Mouse (Mus musculus) left cerebral cortex, adult 2 months (tissue): ENCODE results near the gene Zfp691. TPM values are rescaled to one million over a fixed set of nuclear protein-coding genes. Genes with fewer than 3 reads are reported as not detected.

Experiments
- DNase-seq, 2 experiments: peaks; one replicate each; pipeline ENCODE4 v3.0.0; 2021 to 2022; ENCODE audit warnings: low spot score in 2 of 2, mixed read lengths in 1 of 2; ENCODE audit errors: extremely low spot score in 1 of 2
- H3K27ac ChIP-seq: fragments of 200-600 bp; 2 replicates; pipeline ENCODE4 v1.8.1; 2022
- H3K4me3 ChIP-seq: fragments of 200-600 bp; 2 replicates; pipeline ENCODE4 v1.8.1; 2022
- CTCF ChIP-seq: fragments of 200-600 bp; IDR thresholded peaks from 2 replicates; pipeline ENCODE4 v1.8.1; 2022; ENCODE audit warnings: antibody characterized with exemption, mild to moderate bottlenecking, moderate library complexity
- intact Hi-C: fragments of 180-260 bp; cut with DNase I; formaldehyde crosslinking; loops from one replicate; pipeline ENCODE4 v1.15.1; 2025
- microRNA-seq, 2 experiments: library from miRNA; unstranded; fragments of <30 nt; microRNA quantifications; one replicate each; pipeline ENCODE4 v1.2.0; 2021
- total RNA-seq, 2 experiments: library from RNA; stranded (reverse); gene quantifications; 2 replicates each; pipeline ENCODE4 v1.2.3; 2021

Gene Zfp691
- total RNA-seq, 2 experiments from 2014 or later = 7.5 to 7.8 TPM

GRCm38 (mm10) chr4:119137313-119137712, 36.7 kb downstream of the Zfp691 start:
- Histone ChIP-seq H3K27ac (no peak overlapping the region), H3K4me3 (no peak overlapping the region)
- intact Hi-C loops = no loop called here
- DNase-seq = no peak
- TF ChIP-seq CTCF = no peak

- intact Hi-C loops = no loop called here
- no peak overlapping the region for H3K4me3 ChIP-seq
- H3K27ac ChIP-seq = no peak overlapping the region
- DNase-seq = no peak
- no peak for TF ChIP-seq CTCF
Measured at GRCm38 (mm10) chr4:119133860-119134259, 40.1 kb downstream of the Zfp691 start.

DNA sequence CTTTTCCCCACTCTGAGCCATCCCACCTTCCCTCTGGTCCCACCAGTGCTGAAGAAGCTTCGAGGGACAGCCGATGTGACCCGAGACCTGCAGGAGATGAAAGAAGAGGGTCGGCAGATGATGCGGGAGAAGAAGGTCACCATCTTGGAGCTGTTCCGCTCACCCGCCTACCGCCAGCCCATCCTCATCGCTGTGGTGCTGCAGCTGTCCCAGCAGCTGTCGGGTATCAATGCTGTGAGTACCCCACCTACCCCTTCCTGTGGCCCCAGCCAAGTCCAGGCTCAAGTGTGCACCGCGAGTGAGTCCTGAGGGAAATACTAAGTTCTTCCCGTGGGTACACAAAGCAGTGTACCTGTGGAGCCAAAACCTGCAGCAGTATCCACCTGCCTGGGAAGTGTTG, 40.7 kb downstream of the Zfp691 start:
- DNase-seq = no peak
- no peak for TF ChIP-seq CTCF
- no peak overlapping the region for H3K4me3 ChIP-seq
- intact Hi-C loops = no loop called here
- H3K27ac ChIP-seq = no peak overlapping the region

DNA sequence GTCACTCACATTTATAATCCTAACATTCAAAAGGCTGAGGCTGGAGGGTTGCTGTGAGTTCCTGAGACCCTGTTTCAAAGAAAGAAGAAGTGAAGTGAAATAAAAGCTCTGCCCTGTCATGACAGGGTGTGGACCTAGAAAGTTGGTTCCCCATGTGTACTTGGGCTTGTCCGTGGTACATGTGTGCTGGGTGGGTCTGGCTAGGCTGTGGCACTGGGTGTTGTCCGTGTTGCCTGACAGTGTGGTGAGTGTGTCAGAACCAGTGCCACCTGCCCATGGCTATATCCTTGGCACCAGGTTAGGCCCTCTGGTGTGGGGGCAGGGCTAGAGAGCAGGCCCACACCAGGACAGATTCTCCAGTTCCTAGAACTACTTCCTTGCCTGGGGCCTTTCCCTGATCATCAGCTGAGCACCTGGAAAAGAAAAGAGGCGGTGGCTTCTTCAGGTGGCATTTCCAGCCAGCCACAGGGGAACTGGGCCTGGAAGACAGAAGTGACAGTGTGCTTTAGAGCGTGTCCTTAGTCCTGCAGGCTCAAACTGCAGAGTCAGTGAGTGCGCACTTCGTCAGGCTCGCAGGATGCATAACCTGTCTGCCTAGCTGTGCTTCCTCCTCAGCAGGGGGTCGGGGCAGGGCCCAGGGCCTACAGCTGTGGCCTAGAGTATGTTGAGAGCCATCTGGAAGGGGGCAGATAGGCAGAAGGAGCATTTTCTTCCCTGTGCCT, 42.6 kb downstream of the Zfp691 start:
- intact Hi-C loops = no loop called here
- Histone ChIP-seq H3K27ac (no peak overlapping the region), H3K4me3 (no peak overlapping the region)
- DNase-seq = no peak
- no peak for TF ChIP-seq CTCF

DNA sequence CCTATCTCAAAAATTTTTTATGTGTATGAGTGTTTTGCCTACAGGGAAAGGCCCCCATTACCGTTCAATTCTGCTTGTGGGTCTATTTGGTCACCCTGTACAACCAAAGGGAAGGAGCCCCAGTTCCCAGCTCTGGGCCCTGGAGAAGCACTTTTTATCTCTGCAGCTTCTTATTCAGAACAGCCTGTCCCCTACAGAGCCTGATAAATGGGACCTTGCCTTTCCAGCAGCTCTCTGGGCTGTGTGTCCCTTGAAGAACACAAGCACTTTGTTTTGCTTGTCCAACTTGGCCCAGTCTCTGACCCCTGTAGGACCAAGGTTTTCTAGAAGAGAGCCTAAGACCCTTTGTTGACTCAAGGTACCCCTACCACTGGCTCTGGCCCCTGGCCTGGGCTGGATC, 44.9 kb downstream of the Zfp691 start:
- no peak overlapping the region for H3K27ac ChIP-seq
- intact Hi-C loops = no loop called here
- no peak for DNase-seq
- no peak for TF ChIP-seq CTCF
- no peak overlapping the region for H3K4me3 ChIP-seq

- no peak for DNase-seq
- no peak for TF ChIP-seq CTCF
- H3K4me3 ChIP-seq = no peak overlapping the region
- intact Hi-C loops = no loop called here
- no peak overlapping the region; the same call in 1 of the 2 replicates for H3K27ac ChIP-seq
Measured at GRCm38 (mm10) chr4:119128547-119128946, 45.4 kb downstream of the Zfp691 start.

DNA sequence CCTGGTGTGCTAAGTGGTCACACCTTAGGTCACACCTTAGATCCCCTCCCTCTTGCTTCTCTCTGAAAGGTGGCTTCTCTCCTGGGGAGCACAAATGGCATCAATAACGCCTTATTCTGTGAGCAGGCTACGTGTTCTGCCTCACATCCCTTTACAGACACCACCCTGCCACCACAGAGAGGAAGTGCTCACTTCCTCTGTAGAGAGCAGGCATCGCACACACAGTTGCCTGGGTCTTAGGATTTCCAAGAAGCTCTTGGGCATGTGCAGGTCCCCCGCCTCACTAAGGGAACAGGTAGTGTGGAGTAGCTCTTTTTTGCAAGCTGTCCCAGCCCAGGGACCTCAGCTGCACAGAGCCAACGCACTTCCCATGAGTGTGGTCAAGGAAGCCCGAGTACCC, 46.8 kb downstream of the Zfp691 start:
- Histone ChIP-seq H3K4me3 (no peak overlapping the region), H3K27ac (no peak overlapping the region)
- TF ChIP-seq CTCF = no peak
- no peak for DNase-seq
- intact Hi-C loops = no loop called here

DNA sequence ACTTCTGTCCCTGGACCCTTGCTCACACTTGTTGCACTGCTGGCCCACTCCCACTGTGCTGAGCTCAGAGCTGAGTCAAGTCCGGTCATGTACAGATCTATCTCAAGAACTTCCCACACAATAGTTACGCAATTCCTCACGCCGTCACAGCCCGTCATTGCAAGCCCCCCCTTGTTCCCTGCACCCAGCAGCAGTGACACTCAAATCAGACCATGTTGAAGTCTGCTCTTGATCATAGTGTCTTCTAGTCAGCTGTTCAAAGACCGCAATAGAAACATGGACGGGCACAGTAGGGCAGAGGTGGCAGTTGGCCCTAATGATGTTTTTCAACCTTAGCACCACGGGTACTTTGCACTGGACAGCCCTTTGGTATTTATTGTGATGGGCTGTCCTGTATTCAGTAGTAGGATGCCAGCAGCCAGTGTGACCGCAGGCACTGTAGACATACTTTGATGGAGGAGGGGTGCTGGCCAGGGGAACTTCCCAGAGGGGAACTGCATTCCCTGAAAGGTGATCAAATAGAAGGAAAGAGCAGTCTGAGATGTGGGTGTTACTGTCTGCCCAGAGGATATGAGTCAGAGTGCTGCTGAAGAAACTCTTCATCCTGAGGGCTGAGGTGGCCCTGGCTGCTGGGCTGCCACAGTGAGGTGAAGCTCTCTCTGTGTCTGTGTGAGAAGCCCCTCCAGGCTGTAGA, 48.3 kb downstream of the Zfp691 start:
- intact Hi-C loops = no loop called here
- H3K27ac ChIP-seq = no peak overlapping the region
- TF ChIP-seq CTCF = no peak
- no peak for DNase-seq
- H3K4me3 ChIP-seq = no peak overlapping the region

DNA sequence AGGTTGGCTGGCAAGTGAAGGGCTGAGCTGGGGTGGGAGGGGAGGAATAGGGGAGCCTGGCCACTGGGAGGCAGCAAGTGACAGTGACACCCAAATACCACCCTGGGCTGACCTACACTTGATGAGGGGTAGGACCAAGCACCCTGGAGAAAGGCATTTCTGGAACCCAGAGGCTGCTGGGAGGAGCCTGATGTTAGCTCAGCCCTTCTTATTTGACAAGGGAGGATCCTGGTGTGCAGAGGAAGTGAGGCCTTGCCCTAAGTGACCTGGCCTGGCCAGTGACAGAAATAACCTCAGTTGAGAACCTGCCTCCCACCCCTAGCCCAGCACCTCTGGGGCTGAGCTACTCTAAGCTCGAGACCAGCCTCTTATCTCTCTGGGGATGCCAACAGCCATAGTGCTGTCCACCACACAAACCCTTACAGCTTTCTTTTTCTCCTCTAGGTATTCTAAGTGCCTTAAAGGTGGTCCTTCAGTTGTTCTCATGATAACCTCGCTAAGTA, 49.2 kb downstream of the Zfp691 start:
- intact Hi-C loops = no loop called here
- DNase-seq = no peak
- Histone ChIP-seq H3K27ac (no peak overlapping the region), H3K4me3 (no peak overlapping the region)
- TF ChIP-seq CTCF = no peak

DNA sequence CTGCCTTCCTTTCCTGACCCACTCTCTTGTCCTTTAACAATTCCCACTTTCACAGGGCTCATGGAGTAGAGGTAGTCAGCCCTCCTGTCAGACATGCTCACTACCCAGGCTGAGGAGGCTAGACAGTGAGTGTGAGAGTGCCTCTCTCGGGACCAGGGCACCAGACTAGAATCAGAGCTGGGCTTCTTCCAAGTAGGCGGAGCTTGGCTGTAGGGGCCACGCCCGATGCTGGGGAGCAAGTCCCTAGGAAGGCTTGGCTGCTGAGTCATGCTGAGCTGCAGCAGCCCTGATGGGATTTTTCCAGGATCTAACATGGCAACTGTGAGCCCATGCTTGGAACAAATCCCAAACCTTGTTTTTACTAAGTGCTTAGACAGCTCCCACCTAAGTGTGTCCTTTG, 52.7 kb downstream of the Zfp691 start:
- H3K27ac ChIP-seq = no peak overlapping the region
- TF ChIP-seq CTCF = no peak
- DNase-seq = peak; percentile 36 to 50
- no peak overlapping the region for H3K4me3 ChIP-seq
- intact Hi-C loops = no loop called here

DNA sequence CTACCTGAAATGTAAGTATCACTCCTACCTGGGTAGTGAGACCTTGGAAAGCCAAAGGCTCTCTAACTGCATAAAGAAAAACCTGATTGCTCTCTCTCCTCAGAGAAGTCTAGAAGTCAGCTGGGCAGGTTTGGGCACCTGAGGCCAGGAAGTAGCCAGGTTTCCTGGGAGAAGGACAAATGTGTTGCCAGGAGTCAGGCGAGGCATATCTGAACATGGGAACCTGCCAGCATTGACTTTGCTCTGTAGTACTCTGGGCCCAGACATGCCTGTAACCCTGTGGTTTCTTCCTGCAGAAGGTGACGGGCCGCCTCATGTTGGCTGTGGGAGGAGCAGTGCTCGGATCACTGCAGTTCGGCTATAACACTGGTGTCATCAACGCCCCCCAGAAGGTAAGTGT, 53.9 kb downstream of the Zfp691 start:
- DNase-seq = no peak
- TF ChIP-seq CTCF = no peak
- Histone ChIP-seq H3K4me3 (no peak overlapping the region), H3K27ac (no peak overlapping the region)
- intact Hi-C loops = no loop called here

Small RNAs within 50 kb of the gene (microRNA-seq; reads per million reads assigned to microRNA genes)
- 0 reads per million in 2 experiments for gene Mir1957a

Other genes starting within 250 kb of the Zfp691 start
- gene Olfr1328, start 235.6 kb downstream of the Zfp691 start, total RNA-seq = not detected
- under 1 TPM in 1 of 2 experiments, not detected in 1; 0.23 TPM for gene Lao1, start 212.6 kb downstream of the Zfp691 start, total RNA-seq
- gene Slc2a1, start 65.5 kb downstream of the Zfp691 start, total RNA-seq = 100 to 1,000 TPM in 1 of 2 experiments, 10 to 100 TPM in 1; 92.2 to 127 TPM
- gene Ermap, start 15.8 kb upstream of the Zfp691 start, total RNA-seq = under 1 TPM; 0.40 to 0.54 TPM
- 10 to 100 TPM; 15.1 to 17.2 TPM for gene Svbp, start 21.1 kb upstream of the Zfp691 start, total RNA-seq
- gene Tmem269, start 44.0 kb upstream of the Zfp691 start, total RNA-seq = under 1 TPM; 0.44 to 0.57 TPM
- 10 to 100 TPM; 28.5 to 30.4 TPM for gene AU022252, start 58.5 kb upstream of the Zfp691 start, total RNA-seq
- 1 to 10 TPM; 8.0 to 8.9 TPM for gene P3h1, start 58.7 kb upstream of the Zfp691 start, total RNA-seq
- gene Cldn19, start 81.2 kb upstream of the Zfp691 start, total RNA-seq = under 1 TPM; 0.18 to 0.30 TPM
- gene Ybx1, start 120.4 kb upstream of the Zfp691 start, total RNA-seq = 100 to 1,000 TPM; 191 to 223 TPM
- 10 to 100 TPM; 14.1 to 20.8 TPM for gene Ppih, start 146.4 kb upstream of the Zfp691 start, total RNA-seq
- gene Ccdc30, start 241.3 kb upstream of the Zfp691 start, total RNA-seq = 10 to 100 TPM; 19.6 to 20.8 TPM
- 1 to 10 TPM; 5.7 to 7.0 TPM for gene Ppcs, start 248.2 kb upstream of the Zfp691 start, total RNA-seq
- under 1 TPM; 0.30 to 0.36 TPM for gene Zmynd12, start 248.6 kb upstream of the Zfp691 start, total RNA-seq